Mouse (Mus musculus) midbrain, postnatal 0 days (tissue): ENCODE measurements at regions not wholly inside any gene's neighbourhood (a gene's known extent, or its start where the extent isn't known, plus 50 kb on each side); places are given as distances from the start of the nearest gene placed in this dataset.

ENCODE experiments used
- ATAC-seq: fragments of 200-750 bp; cut with Nextera tagmentation; 2 replicates; pipeline ENCODE4 v1.8.0; 2017; ENCODE audit warnings: moderate number of reproducible peaks, mild to moderate bottlenecking, moderate TSS enrichment, moderate library complexity; ENCODE audit not compliant: low FRiP score
- DNase-seq: peaks from one replicate; pipeline ENCODE4 v3.0.0-alpha.2; 2015; ENCODE audit warnings: low spot score
- H3K27ac ChIP-seq: fragments of 300-500 bp; sonication (generic); 2 replicates; pipeline ENCODE4 v1.5.1; 2014; ENCODE audit warnings: low read depth, mild to moderate bottlenecking, low read length, mixed read lengths
- H3K27me3 ChIP-seq: fragments of 300-500 bp; sonication (generic); 2 replicates; pipeline ENCODE4 v1.6.1; 2014; ENCODE audit warnings: low read length, control low read depth, mixed read lengths; ENCODE audit not compliant: insufficient read depth
- H3K36me3 ChIP-seq: fragments of 300-500 bp; sonication (generic); 2 replicates; pipeline ENCODE4 v1.6.1; 2014; ENCODE audit warnings: low read length, control low read depth, mixed read lengths; ENCODE audit not compliant: insufficient read depth
- H3K4me1 ChIP-seq: fragments of 300-500 bp; sonication (generic); 2 replicates; pipeline ENCODE4 v1.6.1; 2014; ENCODE audit warnings: mild to moderate bottlenecking, control low read depth, antibody characterized with exemption, low read length, mixed read lengths; ENCODE audit not compliant: insufficient read depth
- H3K4me2 ChIP-seq: fragments of 300-500 bp; sonication (generic); 2 replicates; pipeline ENCODE4 v1.6.1; 2014; ENCODE audit warnings: low read depth, mild to moderate bottlenecking, low read length, mixed read lengths; ENCODE audit not compliant: poor library complexity, severe bottlenecking
- H3K4me3 ChIP-seq: fragments of 300-500 bp; sonication (generic); 2 replicates; pipeline ENCODE4 v1.5.1; 2014; ENCODE audit warnings: low read depth, mild to moderate bottlenecking, low read length, moderate library complexity
- H3K9ac ChIP-seq: fragments of 300-500 bp; sonication (generic); replicated peaks from 2 replicates; pipeline ENCODE4 v1.6.1; 2014; ENCODE audit warnings: mild to moderate bottlenecking, low read length, moderate library complexity, mixed read lengths; ENCODE audit not compliant: poor library complexity, severe bottlenecking
- H3K9me3 ChIP-seq: fragments of 300-500 bp; sonication (generic); 2 replicates; pipeline ENCODE4 v1.6.1; 2016; ENCODE audit warnings: low read length, control low read depth
- CTCF ChIP-seq: IDR thresholded peaks from 2 replicates; pipeline ENCODE4 v1.5.1; 2016; ENCODE audit warnings: antibody characterized with exemption, mild to moderate bottlenecking
- WGBS: fragments of 180-500 bp; shearing (Covaris S2); extraction: QIAGEN DNeasy Blood & Tissue Kit; methylation state at CpG from one replicate; pipeline ENCODE4 v1.1.7; 2014; 5-methylcytosine and 5-hydroxymethylcytosine counted together

- DNase-seq (no peak), ATAC-seq (no peak)
- Histone ChIP-seq H3K27ac (no peak overlapping the region), H3K4me1 (no peaks in the 10 kb centered on the region), H3K36me3 (no peaks in the 10 kb centered on the region), H3K4me2 (no peak overlapping the region), H3K4me3 (no peak overlapping the region), H3K9ac (no peak overlapping the region), H3K9me3 (no peaks in the 10 kb centered on the region), H3K27me3 (no peaks in the 10 kb centered on the region)
- WGBS = 88% methylated on average over 7 of the region's 7 CpGs
- no peak for TF ChIP-seq CTCF
Observed at GRCm38 (mm10) chr5:74771121-74771520, 68.4 kb upstream of the Lnx1 start.

DNA sequence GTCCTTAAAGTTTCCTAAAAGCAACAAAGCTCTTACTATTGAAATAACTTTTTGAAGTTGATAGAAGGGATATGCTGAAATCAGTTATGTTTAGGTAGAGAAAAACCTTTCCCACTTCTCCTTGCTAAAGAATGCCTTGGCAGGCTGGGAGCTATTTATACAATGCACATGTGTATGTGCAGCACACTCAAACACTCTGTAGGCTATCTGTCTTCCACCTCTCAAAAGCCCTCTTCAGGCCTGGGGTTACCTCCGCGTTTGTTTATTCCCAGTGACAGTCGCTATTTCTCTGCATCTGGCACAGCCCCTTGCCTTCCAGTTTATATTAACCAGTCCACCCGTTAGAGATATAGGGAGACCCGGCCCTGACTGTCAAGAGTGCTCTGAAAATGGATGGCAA lies 66.3 kb upstream of the Lnx1 start:
- Histone ChIP-seq H3K36me3 (no peaks in the 10 kb centered on the region), H3K4me2 (no peak overlapping the region), H3K4me3 (no peak overlapping the region), H3K9ac (no peak overlapping the region), H3K4me1 (no peaks in the 10 kb centered on the region), H3K27me3 (no peaks in the 10 kb centered on the region), H3K9me3 (no peaks in the 10 kb centered on the region), H3K27ac (no peak overlapping the region)
- TF ChIP-seq CTCF = no peak
- DNase-seq (no peak), ATAC-seq (no peak)
- WGBS = 84% methylated on average over 5 of the region's 5 CpGs

GRCm38 (mm10) chr5:74767993-74768392 lies 65.3 kb upstream of the Lnx1 start:
- Histone ChIP-seq H3K9ac (no peak overlapping the region), H3K4me1 (no peaks in the 10 kb centered on the region), H3K4me2 (no peak overlapping the region), H3K27ac (no peak overlapping the region), H3K9me3 (no peaks in the 10 kb centered on the region), H3K4me3 (no peak overlapping the region), H3K36me3 (no peaks in the 10 kb centered on the region), H3K27me3 (no peaks in the 10 kb centered on the region)
- ATAC-seq (no peak), DNase-seq (no peak)
- no peak for TF ChIP-seq CTCF
- WGBS = 87% methylated on average over 8 of the region's 8 CpGs

GRCm38 (mm10) chr5:74766211-74766610 lies 63.5 kb upstream of the Lnx1 start:
- H3K9ac ChIP-seq = no peak overlapping the region
- no peak for TF ChIP-seq CTCF
- WGBS = 81% methylated on average over 8 of the region's 8 CpGs

GRCm38 (mm10) chr5:74765061-74765767 lies 62.5 kb upstream of the Lnx1 start:
- no peaks in the 10 kb centered on the region for H3K36me3 ChIP-seq
- no peak for ATAC-seq
- TF ChIP-seq CTCF = no peak
- H3K4me1 ChIP-seq = no peaks in the 10 kb centered on the region
- H3K4me3 ChIP-seq = no peak overlapping the region
- no peaks in the 10 kb centered on the region for H3K27me3 ChIP-seq
- WGBS = 33% methylated on average over 9 of the region's 9 CpGs
- H3K9ac ChIP-seq = no peak overlapping the region
- peak; percentile 73 for DNase-seq
- H3K4me2 ChIP-seq = no peak overlapping the region
- no peak overlapping the region for H3K27ac ChIP-seq
- H3K9me3 ChIP-seq = no peaks in the 10 kb centered on the region

More at GRCm38 (mm10) chr5:74766211-74766610, 63.5 kb upstream of the Lnx1 start:
- H3K27ac ChIP-seq = no peak overlapping the region
- no peaks in the 10 kb centered on the region for H3K9me3 ChIP-seq
- ATAC-seq (no peak), DNase-seq (no peak)
- no peak overlapping the region for H3K4me2 ChIP-seq
- no peaks in the 10 kb centered on the region for H3K4me1 ChIP-seq
- no peak overlapping the region for H3K4me3 ChIP-seq
- no peaks in the 10 kb centered on the region for H3K36me3 ChIP-seq
- H3K27me3 ChIP-seq = no peaks in the 10 kb centered on the region

DNA sequence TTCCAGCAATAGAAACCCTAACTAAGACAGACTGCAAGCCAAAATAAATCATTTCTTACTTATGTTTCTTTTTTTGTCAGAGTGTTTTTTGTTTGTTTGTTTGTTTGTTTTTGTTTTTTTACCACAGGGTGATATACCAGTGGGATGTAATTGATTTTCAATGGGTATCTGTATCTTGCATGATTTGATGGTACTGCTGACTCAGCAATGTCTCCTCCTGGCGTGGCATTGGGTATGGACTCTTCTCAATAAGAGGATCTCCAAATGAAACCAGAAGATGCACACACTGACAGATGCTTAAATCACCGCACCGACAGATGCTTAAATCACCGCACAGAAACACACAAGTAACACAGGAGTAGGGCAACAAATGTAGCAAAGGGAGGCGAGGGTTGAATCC lies 54.8 kb upstream of the Lnx1 start:
- no peak overlapping the region for H3K4me3 ChIP-seq
- H3K4me2 ChIP-seq = no peak overlapping the region
- no peaks in the 10 kb centered on the region for H3K4me1 ChIP-seq
- no peaks in the 10 kb centered on the region for H3K36me3 ChIP-seq
- H3K9ac ChIP-seq = no peak overlapping the region
- DNase-seq (no peak), ATAC-seq (no peak)
- TF ChIP-seq CTCF = no peak
- no peaks in the 10 kb centered on the region for H3K27me3 ChIP-seq
- no peaks in the 10 kb centered on the region for H3K9me3 ChIP-seq
- WGBS = 94% methylated on average over 5 of the region's 5 CpGs
- H3K27ac ChIP-seq = no peak overlapping the region
